Mouse (Mus musculus): ENCODE results near the gene Pxn. TPM values are rescaled to one million over a fixed set of nuclear protein-coding genes. Genes with fewer than 3 reads are reported as not detected.

The Pxn gene
- polyA plus RNA-seq, 1 experiment from 2014 or later = 25.2 TPM

DNA sequence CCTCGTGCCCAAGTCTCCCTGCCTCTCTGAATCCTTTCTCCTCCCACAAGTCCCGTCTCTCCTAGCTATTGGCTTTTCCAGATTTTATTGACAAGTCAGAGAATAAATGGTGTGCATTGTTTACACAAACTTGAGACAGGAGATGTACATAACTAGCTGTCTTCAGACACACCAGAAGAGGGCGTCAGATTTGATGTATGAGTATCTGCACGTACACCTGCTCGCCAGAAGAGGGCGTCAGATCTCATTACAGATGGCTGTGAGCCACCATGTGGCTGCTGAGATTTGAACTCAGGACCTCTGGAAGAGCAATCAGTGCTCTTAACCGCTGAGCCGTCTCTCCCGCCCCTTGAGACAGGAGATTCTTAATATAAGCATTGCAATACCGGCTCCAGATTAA, 33.3 kb upstream of the Pxn start:
- Histone ChIP-seq H3K36me3 (ENCODE audit: insufficient read depth) (peaks cover 9% of the 10 kb centered on the region; the same call in 1 of the 2 replicates), H3K27ac (ENCODE audit: low read depth) (no peak overlapping the region), H3K9me3 (ENCODE audit: low read depth, low read length) (no peaks in the 10 kb centered on the region), H3K4me2 (no peak overlapping the region), H3K9ac (no peak overlapping the region), H3K4me1 (ENCODE audit: insufficient read depth) (no peaks in the 10 kb centered on the region), H3K4me3 (ENCODE audit: low read depth, low read length) (no peak overlapping the region), H3K27me3 (ENCODE audit: insufficient read depth, low read length) (no peaks in the 10 kb centered on the region)
- DNase-seq = no peak
- ATAC-seq (ENCODE audit: insufficient read depth) = no peak
- WGBS = 64% methylated on average over 10 of the region's 10 CpGs
- TF ChIP-seq CTCF (IDR thresholded peaks at IDR 0.05; ENCODE audit: low read depth) = peak; percentile 36; the same call in 1 of the 2 replicates

- Histone ChIP-seq H3K27ac (ENCODE audit: low read depth) (no peak overlapping the region), H3K9me3 (ENCODE audit: low read depth, low read length) (no peaks in the 10 kb centered on the region), H3K27me3 (ENCODE audit: insufficient read depth, low read length) (no peaks in the 10 kb centered on the region), H3K36me3 (ENCODE audit: insufficient read depth) (peaks cover 11% of the 10 kb centered on the region), H3K4me2 (no peak overlapping the region), H3K9ac (no peak overlapping the region), H3K4me3 (ENCODE audit: low read depth, low read length) (no peak overlapping the region), H3K4me1 (ENCODE audit: insufficient read depth) (no peaks in the 10 kb centered on the region)
- 62% methylated on average over 22 of the region's 22 CpGs for WGBS
- no peak for TF ChIP-seq CTCF (IDR thresholded peaks at IDR 0.05; ENCODE audit: low read depth)
- ATAC-seq (ENCODE audit: insufficient read depth) (no peak), DNase-seq (no peak)
Observed at GRCm38 (mm10) chr5:115474174-115474828, 32.2 kb upstream of the Pxn start.

DNA sequence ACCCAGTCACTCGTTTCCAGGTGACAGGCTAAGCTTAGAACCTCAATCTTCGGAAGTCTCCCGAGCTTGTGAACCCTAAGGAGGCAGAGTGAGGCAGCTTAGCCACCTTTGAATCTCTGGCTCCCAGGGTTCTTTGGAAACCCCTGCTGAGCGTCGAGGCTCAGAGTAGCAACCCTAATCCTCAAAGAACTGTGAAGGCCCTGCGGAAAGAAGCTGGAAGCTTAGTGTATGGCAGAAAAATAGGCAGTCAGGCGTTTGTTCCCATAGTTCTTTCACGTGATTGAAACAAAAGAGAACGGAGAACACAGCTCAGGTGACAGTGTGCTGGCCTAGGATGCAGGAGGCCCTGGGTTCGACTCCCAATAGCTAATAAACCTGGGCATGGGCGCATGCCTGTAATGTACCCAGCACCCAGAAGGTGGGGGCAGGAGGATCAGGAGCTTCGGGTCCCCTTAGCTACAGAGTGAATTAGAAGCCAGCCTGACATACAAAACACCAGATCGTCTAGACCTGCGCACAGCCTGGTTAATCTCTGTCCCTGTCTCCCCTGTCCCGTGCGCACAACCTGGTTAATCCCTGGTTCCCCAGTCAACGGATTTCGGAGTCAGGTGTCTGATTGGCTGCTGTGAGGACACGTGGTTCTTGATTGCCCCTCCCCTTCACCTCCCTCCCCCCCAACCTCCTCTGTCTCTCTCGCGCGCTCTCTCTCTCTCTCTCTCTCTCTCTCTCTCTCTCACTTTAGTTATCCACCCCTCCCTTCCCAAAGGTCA, 31.0 kb upstream of the Pxn start:
- DNase-seq = peak; percentile 66

GRCm38 (mm10) chr5:115476107-115476727, 30.3 kb upstream of the Pxn start:
- H3K36me3 ChIP-seq (ENCODE audit: insufficient read depth) = peaks cover 16% of the 10 kb centered on the region
- no peak for TF ChIP-seq CTCF (IDR thresholded peaks at IDR 0.05; ENCODE audit: low read depth)
- peak overlapping the region; percentile 31 for H3K4me3 ChIP-seq (ENCODE audit: low read depth, low read length)
- DNase-seq (no peak), ATAC-seq (ENCODE audit: insufficient read depth) (peak; percentile 39; the same call in 1 of the 2 replicates)
- WGBS = 35% methylated on average over 12 of the region's 12 CpGs
- H3K9ac ChIP-seq = peak overlapping the region; percentile 29; the same call in 1 of the 2 replicates
- H3K4me1 ChIP-seq (ENCODE audit: insufficient read depth) = no peaks in the 10 kb centered on the region
- H3K27ac ChIP-seq (ENCODE audit: low read depth) = no peak overlapping the region
- no peaks in the 10 kb centered on the region for H3K9me3 ChIP-seq (ENCODE audit: low read depth, low read length)
- peak overlapping the region; percentile 65 for H3K4me2 ChIP-seq
- no peaks in the 10 kb centered on the region for H3K27me3 ChIP-seq (ENCODE audit: insufficient read depth, low read length)

More for the DNA sequence above, 31.0 kb upstream of the Pxn start:
- H3K4me3 ChIP-seq (ENCODE audit: low read depth, low read length) = peak overlapping the region; percentile 31
- no peak; the same call in 1 of the 2 replicates for TF ChIP-seq CTCF (IDR thresholded peaks at IDR 0.05; ENCODE audit: low read depth)
- peak; percentile 77 for ATAC-seq (ENCODE audit: insufficient read depth)
- 11% methylated on average over 22 of the region's 22 CpGs for WGBS
- H3K4me1 ChIP-seq (ENCODE audit: insufficient read depth) = no peaks in the 10 kb centered on the region
- peak overlapping the region; percentile 65 for H3K4me2 ChIP-seq
- H3K36me3 ChIP-seq (ENCODE audit: insufficient read depth) = peaks cover 16% of the 10 kb centered on the region
- no peaks in the 10 kb centered on the region for H3K9me3 ChIP-seq (ENCODE audit: low read depth, low read length)
- no peak overlapping the region for H3K27ac ChIP-seq (ENCODE audit: low read depth)
- peak overlapping the region; percentile 29 for H3K9ac ChIP-seq
- H3K27me3 ChIP-seq (ENCODE audit: insufficient read depth, low read length) = no peaks in the 10 kb centered on the region

- WGBS = 50% methylated on average over 15 of the region's 15 CpGs
- Histone ChIP-seq H3K4me2 (no peak overlapping the region), H3K36me3 (ENCODE audit: insufficient read depth) (peaks cover 16% of the 10 kb centered on the region), H3K27me3 (ENCODE audit: insufficient read depth, low read length) (no peaks in the 10 kb centered on the region), H3K4me3 (ENCODE audit: low read depth, low read length) (no peak overlapping the region), H3K9me3 (ENCODE audit: low read depth, low read length) (no peaks in the 10 kb centered on the region), H3K4me1 (ENCODE audit: insufficient read depth) (no peaks in the 10 kb centered on the region), H3K9ac (no peak overlapping the region), H3K27ac (ENCODE audit: low read depth) (no peak overlapping the region)
- TF ChIP-seq CTCF (IDR thresholded peaks at IDR 0.05; ENCODE audit: low read depth) = no peak
- DNase-seq (no peak), ATAC-seq (ENCODE audit: insufficient read depth) (no peak)
Observed at GRCm38 (mm10) chr5:115479561-115479960, 26.9 kb upstream of the Pxn start.

DNA sequence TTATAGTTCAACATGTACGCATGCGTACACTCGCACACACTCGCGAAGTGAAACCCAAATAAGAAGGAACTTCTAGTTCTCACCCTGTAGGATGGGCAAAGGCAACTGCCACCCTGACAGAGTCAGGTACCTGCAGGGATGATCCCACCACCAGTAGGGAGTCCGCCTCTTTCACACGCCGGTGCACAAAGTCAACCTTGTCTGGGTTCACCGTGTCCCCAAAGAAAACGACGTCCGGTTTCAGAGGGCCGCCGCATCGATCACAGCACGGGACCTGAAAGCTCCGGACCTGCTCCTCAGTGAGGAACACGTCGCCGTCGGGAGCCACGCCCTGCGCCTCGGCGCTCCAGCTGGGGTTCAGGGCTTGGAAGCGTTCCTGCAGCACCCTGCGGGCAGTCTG, 26.4 kb upstream of the Pxn start:
- H3K4me3 ChIP-seq (ENCODE audit: low read depth, low read length) = no peak overlapping the region; the same call in 1 of the 2 replicates
- H3K9me3 ChIP-seq (ENCODE audit: low read depth, low read length) = no peaks in the 10 kb centered on the region

More for the DNA sequence above, 26.4 kb upstream of the Pxn start:
- Histone ChIP-seq H3K36me3 (ENCODE audit: insufficient read depth) (peaks cover 16% of the 10 kb centered on the region), H3K27ac (ENCODE audit: low read depth) (no peak overlapping the region), H3K4me2 (peak overlapping the region; percentile 48), H3K9ac (no peak overlapping the region), H3K27me3 (ENCODE audit: insufficient read depth, low read length) (no peaks in the 10 kb centered on the region), H3K4me1 (ENCODE audit: insufficient read depth) (no peaks in the 10 kb centered on the region)
- 25% methylated on average over 27 of the region's 27 CpGs for WGBS
- no peak for DNase-seq
- ATAC-seq (ENCODE audit: insufficient read depth) = no peak
- no peak for TF ChIP-seq CTCF (IDR thresholded peaks at IDR 0.05; ENCODE audit: low read depth)
